Mouse (Mus musculus): ENCODE data around the gene Tbc1d24.
"Not testable (repeated sequence)": the region's sequence is repeated elsewhere in the genome, so short reads cannot be mapped to it uniquely, and the experiment has no call there.

Gene Tbc1d24

GRCm38 (mm10) chr17:24140845-24141424, 64.4 kb downstream of the Tbc1d24 start:
- no peak for DNase-seq

- DNase-seq, result no peak
Measured at GRCm38 (mm10) chr17:24139968-24140367, 65.4 kb downstream of the Tbc1d24 start.

- DNase-seq, result no peak
Measured at GRCm38 (mm10) chr17:24139256-24139655, 66.1 kb downstream of the Tbc1d24 start.

GRCm38 (mm10) chr17:24137226-24137880, 68.0 kb downstream of the Tbc1d24 start:
- DNase-seq, result no peak

- DNase-seq, result no peak
Measured at GRCm38 (mm10) chr17:24134062-24134461, 71.3 kb downstream of the Tbc1d24 start.

- not testable (repeated sequence) for DNase-seq
Measured at GRCm38 (mm10) chr17:24132919-24133318, 72.4 kb downstream of the Tbc1d24 start.

- DNase-seq, result no peak
Measured at GRCm38 (mm10) chr17:24131570-24131969, 73.8 kb downstream of the Tbc1d24 start.

GRCm38 (mm10) chr17:24129246-24129645, 76.1 kb downstream of the Tbc1d24 start:
- DNase-seq, result not testable (repeated sequence)

GRCm38 (mm10) chr17:24127592-24127991, 77.8 kb downstream of the Tbc1d24 start:
- DNase-seq, result no peak

- DNase-seq, result no peak
Measured at GRCm38 (mm10) chr17:24126801-24127200, 78.6 kb downstream of the Tbc1d24 start.

All from right cerebral cortex, postnatal 25 days (tissue).